Mouse (Mus musculus) neural tube, embryonic 13.5 days (tissue): ENCODE data around the gene Kpna3. TPM values are rescaled to one million over a fixed set of nuclear protein-coding genes. Genes with fewer than 3 reads are reported as not detected.

ENCODE experiments used
- ATAC-seq: fragments of 200-750 bp; cut with Nextera tagmentation; 2 replicates; pipeline ENCODE4 v1.8.0; 2017; ENCODE audit warnings: low read depth, mild to moderate bottlenecking, moderate TSS enrichment, moderate library complexity
- H3K27ac ChIP-seq: fragments of 300-500 bp; sonication (generic); replicated peaks from 2 replicates; pipeline ENCODE4 v1.5.1; 2015; ENCODE audit warnings: moderate library complexity, mild to moderate bottlenecking, inconsistent platforms
- H3K27me3 ChIP-seq: fragments of 300-500 bp; sonication (generic); 2 replicates; pipeline ENCODE4 v1.6.1; 2015; ENCODE audit warnings: mild to moderate bottlenecking, inconsistent platforms
- H3K36me3 ChIP-seq: fragments of 300-500 bp; sonication (generic); 2 replicates; pipeline ENCODE4 v1.6.1; 2015; ENCODE audit warnings: mild to moderate bottlenecking, inconsistent platforms
- H3K4me1 ChIP-seq: fragments of 300-500 bp; sonication (generic); replicated peaks from 2 replicates; pipeline ENCODE4 v1.6.1; 2015; ENCODE audit warnings: inconsistent platforms
- H3K4me2 ChIP-seq: fragments of 300-500 bp; sonication (generic); 2 replicates; pipeline ENCODE4 v1.6.1; 2015; ENCODE audit warnings: inconsistent platforms, mild to moderate bottlenecking, moderate library complexity
- H3K4me3 ChIP-seq: fragments of 300-500 bp; sonication (generic); 2 replicates; pipeline ENCODE4 v1.5.1; 2015; ENCODE audit warnings: mild to moderate bottlenecking, inconsistent platforms
- H3K9ac ChIP-seq: fragments of 300-500 bp; sonication (generic); 2 replicates; pipeline ENCODE4 v1.6.1; 2015; ENCODE audit warnings: moderate library complexity, mild to moderate bottlenecking, inconsistent platforms
- H3K9me3 ChIP-seq: fragments of 300-500 bp; sonication (generic); 2 replicates; pipeline ENCODE4 v1.6.1; 2016; ENCODE audit warnings: inconsistent platforms
- WGBS: fragments of 180-500 bp; shearing (Covaris S2); methylation state at CpG from one replicate; pipeline ENCODE4 v1.1.7; 2015; 5-methylcytosine and 5-hydroxymethylcytosine counted together
- polyA plus RNA-seq: library from polyadenylated mRNA; unstranded; fragments of >200 nt; fragmentation: Nextera tagmentation; extraction: Ambion mirVana; gene quantifications from 2 replicates; pipeline ENCODE4 v1.2.1, GENCODE M21; 2015

Gene Kpna3
- polyA plus RNA-seq, 1 experiment from 2014 or later = 73.2 TPM

- Histone ChIP-seq H3K4me1 (peaks cover 10% of the 10 kb centered on the region), H3K4me2 (no peak overlapping the region), H3K36me3 (peaks cover 24% of the 10 kb centered on the region), H3K27me3 (no peaks in the 10 kb centered on the region), H3K4me3 (no peak overlapping the region), H3K27ac (no peak overlapping the region), H3K9me3 (no peaks in the 10 kb centered on the region), H3K9ac (no peak overlapping the region)
- WGBS = 84% methylated on average over 3 of the region's 3 CpGs
- no peak for ATAC-seq
Measured at GRCm38 (mm10) chr14:61364656-61365055, 75.0 kb downstream of the Kpna3 start.

GRCm38 (mm10) chr14:61363734-61364133, 75.9 kb downstream of the Kpna3 start:
- H3K4me2 ChIP-seq = no peak overlapping the region
- peaks cover 18% of the 10 kb centered on the region for H3K4me1 ChIP-seq
- no peak overlapping the region for H3K9ac ChIP-seq
- no peak overlapping the region for H3K4me3 ChIP-seq
- peaks cover 21% of the 10 kb centered on the region for H3K36me3 ChIP-seq
- no peak for ATAC-seq
- 97% methylated on average over 2 of the region's 2 CpGs for WGBS
- no peaks in the 10 kb centered on the region for H3K9me3 ChIP-seq
- no peaks in the 10 kb centered on the region for H3K27me3 ChIP-seq
- no peak overlapping the region for H3K27ac ChIP-seq

GRCm38 (mm10) chr14:61362268-61362667, 77.4 kb downstream of the Kpna3 start:
- no peak overlapping the region for H3K9ac ChIP-seq
- H3K4me3 ChIP-seq = no peak overlapping the region
- no peaks in the 10 kb centered on the region for H3K9me3 ChIP-seq
- no peaks in the 10 kb centered on the region for H3K27me3 ChIP-seq
- H3K4me2 ChIP-seq = no peak overlapping the region
- H3K4me1 ChIP-seq = peaks cover 18% of the 10 kb centered on the region
- 94% methylated on average over 2 of the region's 2 CpGs for WGBS
- ATAC-seq = no peak
- H3K27ac ChIP-seq = no peak overlapping the region
- peaks cover 19% of the 10 kb centered on the region for H3K36me3 ChIP-seq

GRCm38 (mm10) chr14:61360981-61361511, 78.6 kb downstream of the Kpna3 start:
- 63% methylated on average over 3 of the region's 3 CpGs for WGBS
- Histone ChIP-seq H3K4me2 (peak overlapping the region; percentile 62), H3K27ac (peak overlapping the region; percentile 86), H3K27me3 (no peaks in the 10 kb centered on the region), H3K36me3 (peaks cover 9% of the 10 kb centered on the region; the same call in 1 of the 2 replicates), H3K9ac (peak overlapping the region; percentile 78), H3K4me1 (peaks cover 18% of the 10 kb centered on the region), H3K4me3 (peak overlapping the region; percentile 58), H3K9me3 (no peaks in the 10 kb centered on the region)
- ATAC-seq = no peak

GRCm38 (mm10) chr14:61360131-61360980, 79.3 kb downstream of the Kpna3 start, which contains the start of gene Ebpl:
Gene Ebpl, minus strand, starts transcription at chr14:61360439.
- Histone ChIP-seq H3K36me3 (0 out of 2 replicates have a peak, but pooled peaks cover 5% of the 10 kb centered on the region), H3K27ac (peak within 1 kb of the TSS; percentile 86), H3K4me2 (peak within 1 kb of the TSS; percentile 62), H3K9ac (peak within 1 kb of the TSS; percentile 78), H3K4me1 (peaks cover 18% of the 10 kb centered on the region), H3K4me3 (peak within 1 kb of the TSS; percentile 58), H3K9me3 (no peaks in the 10 kb centered on the region), H3K27me3 (no peaks in the 10 kb centered on the region)
- ATAC-seq = peak; percentile 97
- whole genome bisulfite sequencing = 1% methylated on average over 40 of the region's 40 CpGs

- WGBS = 86% methylated on average over 10 of the region's 10 CpGs
- Histone ChIP-seq H3K9me3 (no peaks in the 10 kb centered on the region), H3K27me3 (no peaks in the 10 kb centered on the region), H3K36me3 (no peaks in the 10 kb centered on the region), H3K4me1 (0 out of 2 replicates have a peak, but pooled peaks cover 7% of the 10 kb centered on the region), H3K4me3 (no peak overlapping the region), H3K4me2 (no peak overlapping the region), H3K9ac (no peak overlapping the region), H3K27ac (no peak overlapping the region)
- ATAC-seq = no peak
Measured at GRCm38 (mm10) chr14:61354251-61355235, 85.1 kb downstream of the Kpna3 start.

GRCm38 (mm10) chr14:61350808-61351207, 88.9 kb downstream of the Kpna3 start:
- no peaks in the 10 kb centered on the region for H3K4me1 ChIP-seq
- H3K4me2 ChIP-seq = no peak overlapping the region
- no peaks in the 10 kb centered on the region for H3K36me3 ChIP-seq
- H3K27ac ChIP-seq = no peak overlapping the region
- H3K27me3 ChIP-seq = no peaks in the 10 kb centered on the region
- no peaks in the 10 kb centered on the region for H3K9me3 ChIP-seq
- no peak overlapping the region for H3K4me3 ChIP-seq
- WGBS = 73% methylated on average over 6 of the region's 6 CpGs
- H3K9ac ChIP-seq = no peak overlapping the region
- no peak for ATAC-seq

- H3K27me3 ChIP-seq = no peaks in the 10 kb centered on the region
- no peak for ATAC-seq
- H3K4me1 ChIP-seq = no peaks in the 10 kb centered on the region
- no peak overlapping the region for H3K27ac ChIP-seq
- H3K9me3 ChIP-seq = no peaks in the 10 kb centered on the region
- 89% methylated on average over 4 of the region's 4 CpGs for WGBS
- H3K9ac ChIP-seq = no peak overlapping the region
- H3K36me3 ChIP-seq = no peaks in the 10 kb centered on the region
- H3K4me3 ChIP-seq = no peak overlapping the region
- no peak overlapping the region for H3K4me2 ChIP-seq
Measured at GRCm38 (mm10) chr14:61349876-61350275, 89.8 kb downstream of the Kpna3 start.

GRCm38 (mm10) chr14:61346827-61347698, 92.6 kb downstream of the Kpna3 start:
- Histone ChIP-seq H3K4me1 (no peaks in the 10 kb centered on the region), H3K9me3 (no peaks in the 10 kb centered on the region), H3K9ac (no peak overlapping the region), H3K4me2 (no peak overlapping the region), H3K4me3 (no peak overlapping the region), H3K36me3 (no peaks in the 10 kb centered on the region), H3K27ac (no peak overlapping the region), H3K27me3 (no peaks in the 10 kb centered on the region)
- WGBS = 51% methylated on average over 10 of the region's 10 CpGs
- peak; percentile 89 for ATAC-seq

GRCm38 (mm10) chr14:61344590-61344989, 95.1 kb downstream of the Kpna3 start:
- ATAC-seq = no peak

GRCm38 (mm10) chr14:61339381-61339780, 100.3 kb downstream of the Kpna3 start:
- no peak overlapping the region for H3K27ac ChIP-seq
- H3K9ac ChIP-seq = no peak overlapping the region
- H3K9me3 ChIP-seq = no peaks in the 10 kb centered on the region
- no peaks in the 10 kb centered on the region for H3K27me3 ChIP-seq
- no peak overlapping the region for H3K4me3 ChIP-seq
- no peaks in the 10 kb centered on the region for H3K36me3 ChIP-seq
- no peak for ATAC-seq
- H3K4me2 ChIP-seq = no peak overlapping the region
- 82% methylated on average over 4 of the region's 4 CpGs for WGBS
- no peaks in the 10 kb centered on the region for H3K4me1 ChIP-seq

More at GRCm38 (mm10) chr14:61344590-61344989, 95.1 kb downstream of the Kpna3 start:
- Histone ChIP-seq H3K4me2 (no peak overlapping the region), H3K27me3 (no peaks in the 10 kb centered on the region), H3K9ac (no peak overlapping the region), H3K4me3 (no peak overlapping the region), H3K36me3 (no peaks in the 10 kb centered on the region), H3K4me1 (no peaks in the 10 kb centered on the region), H3K9me3 (no peaks in the 10 kb centered on the region), H3K27ac (no peak overlapping the region)
- WGBS = 78% methylated on average over 5 of the region's 5 CpGs
